Mouse (Mus musculus) MEL (cell line): ENCODE data around the gene Fahd1.

Experiments
- CTCF ChIP-seq, 3 experiments: IDR thresholded peaks in 2 of 3; conservative IDR thresholded peaks in 1 of 3; 2 replicates each; pipeline ENCODE4 v1.5.1; 2011 to 2012; ENCODE audit warnings: low read length in 3 of 3, low read depth in 2 of 3, mild to moderate bottlenecking in 2 of 3, improper control_type of control experiment in 1 of 3, inconsistent platforms in 1 of 3, mixed read lengths in 1 of 3, moderate library complexity in 1 of 3; ENCODE audit not compliant: control insufficient read depth in 1 of 3, insufficient read depth in 1 of 3, poor library complexity in 1 of 3, severe bottlenecking in 1 of 3
- EP300 ChIP-seq, 2 experiments: IDR thresholded peaks; 2 replicates each; pipeline ENCODE4 v1.6.1; 2011; ENCODE audit warnings: improper control_type of control experiment in 2 of 2, low read length in 2 of 2, low read depth in 1 of 2, mild to moderate bottlenecking in 1 of 2
- MAX ChIP-seq: IDR thresholded peaks from 2 replicates; pipeline ENCODE4 v1.6.1; 2011; ENCODE audit warnings: low read length, improper control_type of control experiment
- MYC ChIP-seq: IDR thresholded peaks from 2 replicates; pipeline ENCODE4 v1.6.1; 2011; ENCODE audit warnings: low read depth, mild to moderate bottlenecking, low read length, improper control_type of control experiment, moderate library complexity
- USF1 ChIP-seq: IDR thresholded peaks from 2 replicates; pipeline ENCODE4 v1.6.1; 2014; ENCODE audit warnings: low read depth, mild to moderate bottlenecking, inconsistent platforms, low read length, improper control_type of control experiment, moderate library complexity
- ZNF384 ChIP-seq: IDR thresholded peaks from 2 replicates; pipeline ENCODE4 v1.6.1; 2012; ENCODE audit warnings: low read depth, mild to moderate bottlenecking, inconsistent platforms, low read length, improper control_type of control experiment

DNA sequence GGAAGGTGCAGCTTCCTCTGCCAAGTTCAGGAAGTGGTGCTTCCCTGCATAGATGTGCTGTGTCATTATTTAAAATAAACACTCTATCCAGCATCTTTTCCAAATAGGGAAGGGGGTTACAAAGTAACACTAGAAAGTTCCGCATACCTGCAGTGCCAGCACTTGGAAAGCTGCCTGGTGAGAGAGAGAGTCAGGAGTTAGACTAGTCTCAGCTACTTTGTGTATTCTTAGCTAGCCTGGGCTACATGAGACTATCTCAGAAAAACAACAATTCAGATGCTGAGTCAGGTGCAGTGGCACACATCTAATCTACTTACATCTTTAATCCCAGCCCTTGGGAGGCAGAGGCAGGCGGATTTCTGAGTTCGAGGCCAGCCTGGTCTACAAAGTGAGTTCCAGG, 11.6 kb upstream of the Fahd1 start:
- no peak for TF ChIP-seq MYC
- no peak for TF ChIP-seq CTCF (IDR thresholded peaks at IDR 0.05 in 2 of 3, conservative IDR thresholded peaks at IDR 0.05 in 1 of 3; ENCODE audit: control insufficient read depth in 1 of 3, insufficient read depth in 1 of 3, low read depth in 2 of 3, low read length in 3 of 3, poor library complexity in 1 of 3, severe bottlenecking in 1 of 3)
- TF ChIP-seq USF1: no peak
- TF ChIP-seq ZNF384: no peak
- no peak for TF ChIP-seq MAX
- no peak for TF ChIP-seq EP300 (IDR thresholded peaks at IDR 0.05; ENCODE audit: low read depth in 1 of 2, low read length in 2 of 2)
